8 mouse cellular contexts compared by ENCODE assay signal in genomic region chr8:88161439-88161838, GRCm38 (mm10). TPM values are rescaled to one million over a fixed set of nuclear protein-coding genes. Genes with fewer than 3 reads are reported as not detected.
DNase-seq lines count a peak whose midpoint lies in the region; ATAC-seq and TF ChIP-seq lines count a peak whose summit lies in the region.
"Had no signal": no experiment of that assay in that cellular context is flagged by ENCODE, and none has a peak within 500 bp of the region (broad histone marks: within the 10 kb centered on the region; RNA-seq: fewer than 3 reads in every experiment).

No protein-coding gene starts in this region.

- TF ChIP-seq CTCF in lung, embryonic 14.5 days (IDR thresholded peaks at IDR 0.05; ENCODE audit: low read depth), result peak; percentile 81

- no peaks in the 10 kb centered on the region for H3K27me3 ChIP-seq in lung, embryonic 14.5 days (ENCODE audit: insufficient read depth, low read length)
- H3K27me3 ChIP-seq: lung, embryonic 15.5 days had no signal

- no peaks in the 10 kb centered on the region for H3K4me1 ChIP-seq in lung, embryonic 14.5 days (ENCODE audit: insufficient read depth)
- H3K4me1 ChIP-seq: lung, embryonic 15.5 days had no signal

- WGBS in lung, embryonic 14.5 days, result 72% methylated on average over 5 of the region's 5 CpGs

- H3K4me3 ChIP-seq in lung, embryonic 14.5 days (ENCODE audit: low read depth, low read length), result no peak overlapping the region
- H3K4me3 ChIP-seq: lung, embryonic 15.5 days had no signal

- no peak for ATAC-seq in lung, embryonic 14.5 days (ENCODE audit: insufficient read depth)

- no peak overlapping the region for H3K27ac ChIP-seq in lung, embryonic 14.5 days (ENCODE audit: low read depth)
- H3K27ac ChIP-seq: lung, embryonic 15.5 days had no signal

- H3K9ac ChIP-seq in lung, embryonic 14.5 days, result no peak overlapping the region
- H3K9ac ChIP-seq: lung, embryonic 15.5 days had no signal

- peaks cover 88% of the 10 kb centered on the region for H3K36me3 ChIP-seq in lung, embryonic 14.5 days (ENCODE audit: insufficient read depth)

- peak; percentile 82 for DNase-seq in B cell, adult 2 months
- DNase-seq in CD8-positive naive resting alpha-beta T cell, adult 2 months (ENCODE audit: low read depth in 2 of 2, low spot score in 2 of 2), result peak; percentile 66 to 74
- peak; percentile 72 for DNase-seq in brain, adult 2 months (ENCODE audit: low read depth, low spot score)
- peak; percentile 61 for DNase-seq in forelimb bud, embryonic 11.5 days (ENCODE audit: low read depth, low spot score)
- peak; percentile 71 for DNase-seq in layer of hippocampus, adult 11-12 months (ENCODE audit: low spot score)
- peak; percentile 86 for DNase-seq in lung, embryonic 14.5 days
- DNase-seq in skeletal muscle tissue, adult 2 months (ENCODE audit: low read depth, low spot score), result peak; percentile 32

- no peaks in the 10 kb centered on the region for H3K9me3 ChIP-seq in lung, embryonic 14.5 days (ENCODE audit: low read depth, low read length)
- H3K9me3 ChIP-seq: lung, embryonic 15.5 days had no signal

- no peak overlapping the region for H3K4me2 ChIP-seq in lung, embryonic 14.5 days
- H3K4me2 ChIP-seq: lung, embryonic 15.5 days had no signal

RNA-seq across cellular contexts. Expression of gene Heatr3, which starts 23.8 kb away (rescaled TPM):
- 58.2 and 59.2 TPM in 2 replicates for polyA plus RNA-seq in lung, embryonic 14.5 days (2014; fragmentation: Nextera tagmentation; extraction: Ambion mirVana)

RNA-seq across cellular contexts. Expression of gene Tent4b, which starts 37.6 kb away (rescaled TPM):
- 14.5 and 16.1 TPM in 2 replicates for polyA plus RNA-seq in lung, embryonic 14.5 days (2014; fragmentation: Nextera tagmentation; extraction: Ambion mirVana)

RNA-seq across cellular contexts. Expression of gene Cnep1r1, which starts 42.9 kb away (rescaled TPM):
- 33.6 and 36.0 TPM in 2 replicates for polyA plus RNA-seq in lung, embryonic 14.5 days (2014; fragmentation: Nextera tagmentation; extraction: Ambion mirVana)

Comparison
In these comparisons a context has a peak if more than half of its experiments do, and no peak if none do; other contexts are left out.
1. DNase-seq: peak in every context shown above with its lines; median percentile 86 in lung, embryonic 14.5 days; 82 in B cell, adult 2 months; 72 in brain, adult 2 months; 71 in layer of hippocampus, adult 11-12 months; 70 in CD8-positive naive resting alpha-beta T cell, adult 2 months; 61 in forelimb bud, embryonic 11.5 days; 32 in skeletal muscle tissue, adult 2 months.